Mouse (Mus musculus) CD4-positive naive resting alpha-beta T cell, adult 57 days (primary cell): ENCODE measurements around the gene Lurap1l. TPM values are rescaled to one million over a fixed set of nuclear protein-coding genes. Genes with fewer than 3 reads are reported as not detected.

Experiments used
- total RNA-seq: library from RNA; stranded (reverse); gene quantifications from one replicate; pipeline ENCODE4 v1.2.4, GENCODE M21; 2023

Gene Lurap1l
- not detected for total RNA-seq

DNA sequence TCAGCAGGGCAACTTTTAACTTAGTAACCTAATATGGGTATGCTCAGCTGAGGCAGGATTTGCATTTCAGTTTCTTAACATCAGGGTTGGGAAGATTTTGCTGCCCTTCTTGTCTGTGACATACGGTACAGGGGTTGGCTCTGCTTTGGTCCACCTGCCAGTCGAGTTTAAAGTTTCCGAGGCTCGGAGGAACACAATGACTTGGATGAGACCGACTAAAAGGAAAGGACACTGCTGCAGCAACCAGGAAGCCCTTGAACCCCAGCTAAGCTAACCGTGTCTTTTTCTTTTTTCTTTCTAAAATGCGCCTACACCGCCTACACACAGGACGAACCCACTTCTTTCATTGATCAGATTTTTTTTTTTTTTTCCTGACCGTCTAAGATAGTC, at the start of gene Lurap1l:
TSS of gene Lurap1l (plus strand) at position 166 of the 390 bp plus-strand sequence.

Other genes with a start within 250 kb of the Lurap1l start
- gene Tyrp1, start 76.5 kb upstream of the Lurap1l start, total RNA-seq, result not detected